Mouse (Mus musculus) ZHBTc4 (cell line): Measurements from ENCODE around the gene Ogdh.
"Not testable (repeated sequence)": the region's sequence is repeated elsewhere in the genome, so short reads cannot be mapped to it uniquely, and the experiment has no call there.

Experiments
- DNase-seq: peaks from one replicate; pipeline ENCODE4 v3.0.0-alpha.2; 2011; ENCODE audit warnings: low read depth, low spot score

The Ogdh gene

DNA sequence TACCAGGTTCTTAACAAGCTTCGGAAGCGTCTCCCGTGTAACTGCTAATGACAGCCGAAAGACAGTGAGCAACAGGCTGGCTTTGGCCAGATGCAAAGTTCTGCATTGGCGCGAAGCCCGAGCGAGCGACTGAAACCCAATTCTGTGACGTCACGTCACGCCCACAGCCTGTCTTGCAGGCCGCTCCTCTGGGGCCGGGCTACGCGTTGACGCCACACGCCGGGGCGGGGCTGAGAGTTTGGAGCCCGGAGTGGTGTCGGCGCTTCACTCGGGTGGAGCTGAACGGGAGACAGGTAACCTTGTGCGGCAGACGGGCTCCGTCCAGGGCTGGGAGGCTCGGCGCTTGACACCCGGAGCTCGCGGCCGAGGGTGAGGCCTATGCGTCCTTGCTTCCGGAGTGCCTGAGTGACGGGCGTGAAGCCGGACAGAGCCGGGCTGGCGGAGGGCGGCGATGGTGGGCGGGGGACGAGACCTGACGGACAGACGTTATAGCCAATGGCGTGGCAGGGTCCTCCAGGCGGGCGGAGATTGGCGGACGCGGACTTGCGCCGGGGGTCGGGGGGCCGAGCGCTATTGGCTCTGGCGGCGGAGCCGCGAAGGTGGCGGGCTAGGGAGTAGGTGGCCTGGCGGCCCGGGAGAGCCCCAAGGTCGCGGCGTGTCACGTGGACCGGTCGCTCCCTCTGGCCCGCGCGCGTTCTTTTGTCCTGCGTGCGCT is at the start of gene Ogdh:
Gene Ogdh (plus strand): TSS at position 233 of the 715 bp plus-strand sequence.
- DNase-seq = peak; percentile 99

DNA sequence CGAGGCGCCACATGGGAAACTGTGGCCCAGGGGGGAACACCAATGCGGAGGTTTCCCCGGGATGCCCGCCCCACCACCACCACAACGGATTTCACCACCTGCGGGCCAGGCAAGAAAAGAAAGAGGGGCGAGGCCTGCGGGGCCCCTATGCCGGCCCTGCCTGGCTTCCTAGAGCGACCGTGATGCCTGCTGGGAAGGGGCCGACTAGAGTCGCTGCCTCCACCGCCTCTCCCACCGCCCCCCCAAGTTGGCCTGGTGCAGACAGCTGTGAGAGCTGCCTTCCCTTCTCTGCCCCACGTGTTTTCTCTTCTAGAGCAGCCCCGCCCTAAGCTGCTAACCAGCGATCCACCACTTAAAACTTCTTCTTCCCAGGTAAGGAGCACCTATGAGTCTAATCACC is 46.7 kb upstream of the Ogdh start:
- DNase-seq = peak; percentile 67

DNA sequence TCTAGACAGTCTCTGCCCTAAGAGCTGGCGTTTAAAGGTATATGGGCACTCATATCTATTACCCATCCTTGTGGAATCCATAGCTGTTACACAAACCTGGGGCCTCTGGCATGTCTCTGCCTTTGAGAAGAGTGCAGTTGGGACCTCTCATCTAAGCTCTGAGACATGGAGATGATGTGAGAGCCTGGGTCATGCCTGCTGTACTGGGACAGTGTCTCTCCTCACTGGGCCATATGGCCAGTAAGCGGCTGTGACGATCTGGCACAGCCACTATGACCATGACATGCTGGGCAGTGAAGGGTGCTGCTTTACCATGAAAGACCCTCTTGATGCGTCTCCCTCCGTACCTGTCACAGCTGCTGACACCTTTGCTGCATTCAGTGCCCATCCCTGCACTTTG is 39.2 kb upstream of the Ogdh start:
- no peak for DNase-seq

DNA sequence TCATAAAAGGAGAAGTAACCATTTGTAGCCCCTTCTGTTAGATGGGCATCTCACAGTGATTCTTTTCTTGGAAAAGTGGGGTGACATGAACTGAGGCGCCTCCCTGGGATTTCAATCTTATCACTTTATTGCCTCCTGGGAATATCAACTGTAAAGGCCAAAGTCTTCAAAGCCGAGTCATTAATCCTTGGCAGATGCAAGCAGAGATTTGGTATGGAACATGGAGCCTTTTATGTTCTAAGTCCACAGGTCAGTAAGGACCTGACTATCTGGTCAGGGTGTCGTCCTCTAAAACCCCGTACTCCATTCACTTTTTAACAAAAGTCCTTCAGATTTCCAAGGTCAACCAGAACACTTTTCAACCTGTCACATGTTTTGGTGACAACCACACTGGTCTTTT is 38.6 kb upstream of the Ogdh start:
- DNase-seq = no peak

DNA sequence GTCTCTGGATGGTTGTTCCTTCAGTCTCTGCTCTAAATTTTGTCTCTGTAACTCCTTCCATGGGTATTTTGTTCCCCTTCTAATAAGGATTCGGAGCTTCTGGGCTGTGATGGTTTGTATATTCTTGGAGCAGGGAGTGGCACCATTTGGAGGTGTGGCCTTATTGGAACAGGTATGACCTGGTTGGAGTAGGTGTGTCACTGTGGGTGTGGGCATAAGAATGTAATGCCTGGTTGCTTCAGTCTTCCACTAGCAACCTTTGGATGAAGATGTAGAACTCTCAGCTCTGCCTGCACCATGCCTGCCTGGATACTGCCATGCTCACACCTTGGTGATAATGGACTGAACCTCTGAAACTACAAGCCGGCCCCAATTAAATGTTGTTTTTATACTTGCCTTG is 36.8 kb upstream of the Ogdh start:
- not testable (repeated sequence) for DNase-seq

DNA sequence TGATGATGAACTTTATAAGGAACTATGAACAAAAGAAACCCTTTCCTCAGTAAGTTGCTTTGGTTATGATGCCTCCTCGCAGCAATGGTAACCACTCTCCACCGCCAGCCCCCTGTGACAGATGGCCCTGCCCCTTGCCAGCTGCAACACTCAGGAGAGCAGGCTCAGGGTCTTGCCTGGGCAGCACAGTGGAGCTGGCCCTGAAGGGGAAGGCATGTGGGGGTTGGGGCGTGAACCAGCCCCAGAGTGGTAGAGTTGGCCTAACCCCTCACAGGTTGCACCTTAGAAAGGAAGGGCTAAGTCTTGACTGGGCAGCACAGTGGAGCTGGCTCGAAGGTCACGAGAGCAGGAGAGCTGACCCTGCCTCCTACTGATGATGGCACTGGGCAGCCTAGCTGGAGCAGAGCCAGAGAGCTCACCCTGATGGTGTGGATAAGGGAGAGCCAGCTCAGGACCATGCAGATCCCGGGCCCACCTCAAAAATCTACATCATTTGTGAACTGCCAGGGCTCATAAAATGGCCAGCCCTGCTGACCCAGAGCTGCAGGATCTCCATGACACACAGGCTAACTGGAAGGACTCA is 34.9 kb upstream of the Ogdh start:
- DNase-seq = no peak

DNA sequence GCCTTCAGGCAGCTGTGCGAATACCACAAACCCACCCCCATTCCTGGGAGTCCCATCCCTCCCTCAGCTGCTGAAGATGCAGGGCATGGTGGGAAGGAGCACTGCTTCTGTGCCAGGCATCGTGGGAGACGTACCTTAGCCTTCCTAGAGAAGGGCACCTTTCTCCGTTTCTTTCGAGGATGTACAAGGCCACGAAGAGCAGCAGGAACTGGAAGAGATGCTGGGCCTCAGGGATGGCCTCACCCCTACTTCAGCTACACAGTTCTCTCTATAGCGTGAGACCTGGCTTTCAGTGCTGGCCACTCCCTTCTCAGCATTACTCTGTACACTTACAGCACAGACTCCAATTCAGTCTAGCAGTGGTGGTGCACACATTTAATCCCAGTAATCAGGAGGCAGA is 32.0 kb upstream of the Ogdh start:
- no peak for DNase-seq

DNA sequence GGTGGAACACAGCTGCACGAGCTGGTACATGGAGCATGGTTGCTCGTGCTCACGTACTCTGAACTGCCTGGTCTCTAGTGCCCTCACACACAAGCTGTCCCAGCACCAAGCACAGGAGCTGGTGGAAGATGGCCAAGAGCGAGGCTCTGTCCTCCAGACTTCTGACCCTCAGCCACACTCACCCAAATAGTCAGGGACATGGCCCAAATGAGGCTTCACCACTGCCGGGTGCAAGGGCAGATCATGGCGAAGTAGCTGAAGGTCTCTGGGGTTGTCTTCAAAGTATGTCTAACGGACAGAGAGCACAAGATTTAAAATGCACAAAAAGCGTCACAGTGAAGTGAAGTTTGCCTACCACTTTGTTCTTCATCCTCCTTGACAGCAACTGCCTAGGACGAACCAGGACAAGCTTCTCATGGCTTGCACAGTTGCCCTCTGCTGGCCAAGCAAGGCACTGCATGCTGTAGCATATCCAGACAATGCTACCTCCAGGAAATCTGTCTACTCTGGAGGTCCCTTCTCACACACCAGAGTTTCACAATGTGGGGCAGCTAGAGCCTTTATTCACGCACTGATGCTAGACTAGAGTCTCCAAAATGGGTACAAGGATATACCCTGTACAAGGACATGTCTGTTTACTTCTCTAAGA is 29.9 kb upstream of the Ogdh start:
- DNase-seq = peak; percentile 89

DNA sequence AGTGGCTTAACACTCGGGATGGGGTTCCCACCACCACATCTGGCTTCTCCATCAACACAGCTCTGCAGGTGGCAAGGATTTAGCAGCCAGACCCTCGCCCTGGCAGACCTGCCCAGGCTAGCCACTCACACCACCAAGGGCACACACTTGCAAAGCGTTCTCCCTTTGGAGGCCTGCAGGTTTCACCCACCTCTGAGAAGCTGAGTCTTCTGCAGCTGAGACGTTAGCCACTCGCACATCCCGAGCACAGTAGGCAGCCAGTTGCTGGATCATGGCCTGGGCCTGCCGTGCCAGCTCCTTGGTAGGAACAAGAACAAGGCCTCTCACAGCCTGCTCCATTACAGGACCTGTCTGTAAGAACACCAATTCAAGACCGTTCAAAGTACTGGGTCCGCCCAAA is 24.8 kb upstream of the Ogdh start:
- no peak for DNase-seq

DNA sequence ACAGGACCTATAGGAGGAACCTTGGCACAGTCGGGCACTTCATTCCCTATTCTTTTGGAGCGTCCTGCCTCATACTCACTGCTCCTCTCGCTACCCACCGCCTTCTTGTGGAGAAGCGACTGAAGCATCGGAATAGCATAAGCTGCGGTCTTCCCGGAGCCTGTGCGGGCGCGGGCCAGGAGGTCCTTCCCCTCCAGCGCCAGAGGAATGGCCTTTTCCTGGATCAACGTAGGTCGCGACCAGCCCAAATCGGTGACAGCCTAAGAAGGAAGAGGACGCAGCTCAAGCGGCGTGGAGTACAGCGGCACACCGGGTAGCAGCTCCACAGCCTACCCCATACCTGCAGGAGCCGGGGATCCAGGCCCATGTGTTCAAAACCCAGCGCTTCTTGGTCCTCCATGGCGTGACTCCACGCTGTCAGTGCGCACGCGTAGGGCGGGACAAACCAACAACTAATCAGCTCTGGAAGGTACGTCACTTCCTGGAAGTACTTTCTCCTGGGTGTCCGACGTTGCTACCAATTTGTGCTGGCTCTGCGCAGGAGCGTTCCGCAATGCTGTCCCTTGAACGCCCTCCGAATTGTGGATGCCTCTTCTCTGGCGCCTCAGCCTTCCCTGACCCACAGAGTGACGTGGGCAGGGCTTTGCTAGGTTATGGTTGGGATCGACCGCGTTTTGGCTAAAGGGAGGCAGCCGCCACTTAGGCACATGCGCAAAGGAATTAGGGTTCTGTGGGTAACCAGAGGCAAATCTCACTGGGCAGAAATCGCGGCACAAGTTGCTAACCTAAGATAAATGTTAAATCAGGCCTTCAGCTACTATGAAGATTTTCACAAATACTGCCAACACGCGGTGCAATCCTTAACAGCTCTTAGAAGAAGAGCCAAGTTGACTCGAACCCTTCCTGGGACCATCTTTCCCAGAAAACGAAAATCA is 23.8 kb upstream of the Ogdh start, which contains the start of gene Ddx56:
Gene Ddx56 (minus strand): TSS at position 453 of the 935 bp plus-strand sequence.
- peak; percentile 97 for DNase-seq

DNA sequence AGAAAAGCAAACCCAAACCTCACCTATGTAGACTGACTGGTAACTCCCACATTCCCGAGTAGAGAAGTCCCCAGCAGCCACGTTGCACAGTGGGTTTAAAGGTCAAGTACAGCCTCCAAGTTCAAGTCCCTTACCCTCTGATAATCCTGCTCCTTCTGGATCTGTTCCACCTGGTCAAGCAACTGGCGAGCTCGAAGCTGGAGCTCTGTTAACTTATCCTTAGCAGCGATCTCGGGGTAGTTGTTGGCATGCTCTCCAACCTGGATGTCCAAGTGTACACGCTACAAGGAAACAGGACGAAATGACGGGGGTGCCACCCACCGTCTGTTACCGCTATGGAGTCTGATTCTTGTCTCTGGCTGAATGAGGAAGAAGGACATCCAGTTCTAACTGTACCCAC is 17.8 kb upstream of the Ogdh start:
- DNase-seq = no peak

DNA sequence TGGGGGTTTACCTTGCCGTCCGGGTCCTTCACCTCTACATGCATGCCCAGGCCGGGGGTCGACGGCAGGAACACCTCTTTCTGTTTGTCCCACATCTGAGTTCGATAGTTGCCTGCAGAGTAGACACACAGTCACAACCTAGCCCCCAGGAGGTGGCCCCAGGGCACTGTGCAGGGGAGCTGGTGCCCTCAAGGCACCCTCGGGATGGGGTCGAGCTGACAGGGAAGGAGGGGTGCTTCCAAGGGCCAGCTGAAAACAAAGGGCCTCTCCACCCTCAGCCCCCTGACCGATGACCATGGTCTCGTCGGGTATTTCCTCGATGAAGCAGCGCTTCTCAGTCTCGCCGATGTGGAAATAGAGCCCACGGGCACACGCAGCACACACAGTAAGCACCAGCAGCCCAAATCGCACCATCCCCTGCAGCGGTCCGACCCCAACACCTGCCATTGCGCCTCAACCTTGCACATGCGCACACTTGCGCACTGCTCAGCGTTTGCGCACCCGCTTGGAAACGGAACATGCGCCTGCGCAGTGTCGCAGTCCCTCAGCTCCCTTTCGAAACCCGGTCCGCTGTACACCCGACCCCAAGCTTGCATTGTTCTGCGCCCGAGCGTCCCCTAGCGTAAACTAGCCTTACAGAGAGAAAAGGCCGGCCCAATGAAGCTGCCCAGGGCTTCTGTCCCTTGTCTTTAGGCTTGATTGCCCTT is 16.9 kb upstream of the Ogdh start, which contains the start of gene Tmed4:
Gene Tmed4 (minus strand): TSS at position 484 of the 707 bp plus-strand sequence.
- DNase-seq = peak; percentile 98

DNA sequence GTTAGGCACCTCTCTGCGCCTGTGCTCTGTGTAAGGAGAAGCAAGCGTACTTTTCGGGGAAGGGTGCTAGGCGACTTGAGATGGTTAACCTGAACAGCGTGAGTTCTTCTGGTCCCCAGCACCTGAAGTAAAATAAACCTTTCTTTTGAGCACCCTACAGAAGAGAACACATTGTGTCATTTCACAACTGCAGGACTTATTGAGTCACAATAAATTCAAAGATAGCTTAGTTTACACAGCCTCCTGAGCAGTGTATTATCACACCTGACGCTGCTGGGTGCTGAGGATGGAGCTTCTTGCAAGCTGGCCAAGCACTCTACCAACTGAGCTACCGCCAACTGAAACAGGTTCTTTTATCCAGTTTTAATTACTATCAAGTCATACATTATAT is 16.3 kb upstream of the Ogdh start:
- no peak for DNase-seq

DNA sequence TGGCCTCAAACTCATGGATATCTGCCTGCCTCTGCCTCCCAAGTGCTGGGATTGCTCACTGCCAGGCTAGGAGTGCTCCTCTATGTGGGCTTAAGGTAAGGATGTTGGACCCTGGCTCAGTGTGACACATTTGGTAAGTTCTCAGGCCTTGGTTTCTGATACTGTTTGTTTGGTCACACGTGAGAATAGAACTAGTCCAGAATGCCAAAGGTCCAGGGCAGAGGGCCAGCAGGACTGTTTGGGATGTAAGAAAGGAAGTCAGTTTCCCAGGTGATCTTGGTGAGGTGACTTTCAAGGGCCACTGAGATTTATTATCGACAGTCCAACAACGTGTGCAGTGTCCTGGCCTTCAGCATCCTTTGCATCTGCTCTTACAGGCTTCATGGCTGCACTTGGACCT is 15.0 kb upstream of the Ogdh start:
- no peak for DNase-seq

DNA sequence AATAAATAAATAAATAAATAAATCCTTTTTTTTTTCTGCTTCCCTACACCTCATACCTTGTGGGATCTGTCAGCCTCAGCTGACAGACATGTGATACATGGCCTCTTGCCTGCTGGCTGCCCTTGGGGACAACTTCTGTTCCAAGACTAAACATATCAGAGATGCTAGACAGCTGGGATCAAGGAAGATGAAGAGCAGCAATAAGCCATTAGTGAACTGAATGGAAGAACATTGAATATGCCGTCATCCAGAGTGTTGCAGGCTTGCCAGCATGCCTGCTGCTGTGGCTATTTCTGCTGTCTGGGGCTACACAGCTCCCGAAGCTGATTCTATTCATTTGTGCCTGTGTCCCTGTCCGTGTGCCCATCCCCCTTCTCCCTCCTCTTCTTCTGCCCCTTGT is 8.5 kb upstream of the Ogdh start:
- DNase-seq = no peak

DNA sequence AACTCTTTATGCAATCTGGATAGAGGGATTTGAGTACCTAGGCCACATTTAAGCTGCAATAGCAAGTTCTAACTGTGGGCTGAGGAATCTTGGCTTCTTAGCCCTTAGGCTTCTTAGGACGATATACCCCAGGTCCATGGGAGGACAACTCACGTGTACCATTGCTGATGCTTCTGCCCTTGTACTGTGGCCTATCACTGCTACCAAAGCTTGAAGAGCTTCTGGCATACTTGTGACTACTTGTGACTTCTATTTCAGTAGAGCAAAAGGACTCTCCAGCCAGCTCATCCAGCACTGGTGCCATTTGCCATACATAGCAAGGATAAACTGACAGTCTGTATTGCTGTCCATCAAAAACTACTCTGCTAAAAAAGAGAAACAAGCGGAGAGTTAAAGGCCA is 1.3 kb upstream of the Ogdh start:
- no peak for DNase-seq

DNA sequence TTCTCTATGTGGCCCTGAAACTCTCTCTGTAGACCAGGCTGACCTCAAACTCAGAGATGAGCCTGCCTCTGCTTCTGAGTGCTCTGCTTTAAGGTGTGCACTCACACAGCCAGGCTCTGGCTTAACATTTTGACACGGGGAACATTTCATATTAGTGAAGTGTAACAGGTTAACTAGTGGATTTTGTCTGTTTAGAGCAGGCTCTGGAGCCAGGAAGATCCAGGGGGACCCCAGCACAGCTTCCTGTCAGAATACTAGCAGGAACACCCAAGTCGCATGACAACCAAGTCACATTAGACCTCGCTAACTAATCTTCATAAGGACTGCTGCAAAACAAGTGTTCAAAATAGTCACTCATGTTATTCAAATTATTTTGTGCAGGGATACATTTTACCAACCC is 550 bp upstream of the Ogdh start:
- no peak for DNase-seq

DNA sequence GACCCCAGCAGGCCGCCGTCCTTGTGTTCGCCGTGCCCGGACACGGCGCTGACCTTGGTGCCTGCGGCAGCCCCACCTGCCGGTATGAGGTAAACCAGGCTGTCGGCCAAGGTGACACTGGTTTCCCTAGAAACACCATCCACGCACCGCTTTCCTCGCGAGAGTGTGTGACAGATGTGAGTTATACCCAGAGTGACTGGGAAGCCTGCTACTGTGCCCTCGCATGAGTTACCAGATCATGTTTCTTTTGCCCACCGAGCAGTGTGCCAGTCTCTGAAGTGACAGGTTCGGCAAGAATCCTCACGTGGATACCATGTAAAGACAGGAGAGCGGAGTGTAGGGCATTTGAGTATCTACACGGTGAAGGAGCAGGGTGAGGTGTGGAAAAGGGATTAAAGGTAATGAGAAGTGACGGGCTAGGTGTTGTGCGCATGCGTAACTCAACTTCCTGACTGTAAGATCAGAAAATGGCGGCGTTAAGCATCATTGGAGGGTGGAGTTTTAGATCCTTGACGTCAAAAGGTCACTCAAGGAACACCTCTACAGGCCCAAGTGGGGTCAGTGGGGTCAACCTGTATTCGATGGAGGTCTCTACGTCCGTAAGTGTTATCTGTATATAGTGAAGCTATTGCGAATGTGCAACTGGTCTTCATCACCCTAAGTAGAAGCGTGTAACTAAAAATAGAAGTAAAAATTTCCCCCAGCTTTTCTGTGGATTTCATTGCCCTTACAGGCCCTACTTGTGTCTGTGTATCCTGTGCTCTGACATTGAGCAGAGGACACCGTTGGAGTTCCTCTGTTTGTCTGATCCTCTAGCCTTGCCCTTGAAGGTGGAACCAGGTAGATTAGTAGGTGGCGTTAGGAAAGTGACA is 919 bp downstream of the Ogdh start:
- DNase-seq = peak; percentile 95

DNA sequence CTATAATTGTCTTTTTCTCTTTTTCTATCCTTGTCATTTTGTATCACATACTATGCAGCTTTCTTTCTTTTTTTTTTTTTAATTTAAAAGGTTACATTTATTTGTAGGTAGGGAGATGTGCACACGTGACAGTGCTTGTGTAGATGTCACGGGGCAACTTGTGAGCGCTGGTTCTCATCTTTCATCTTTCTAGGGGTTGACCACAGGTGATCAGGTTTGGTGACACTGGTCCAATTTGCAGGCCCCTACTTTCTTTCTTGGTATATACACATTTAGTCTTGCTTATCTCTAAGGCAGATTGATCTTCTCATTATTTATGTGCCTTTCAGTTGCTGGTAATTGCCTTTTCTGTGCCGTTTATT is 1.5 kb downstream of the Ogdh start:
- DNase-seq = no peak

DNA sequence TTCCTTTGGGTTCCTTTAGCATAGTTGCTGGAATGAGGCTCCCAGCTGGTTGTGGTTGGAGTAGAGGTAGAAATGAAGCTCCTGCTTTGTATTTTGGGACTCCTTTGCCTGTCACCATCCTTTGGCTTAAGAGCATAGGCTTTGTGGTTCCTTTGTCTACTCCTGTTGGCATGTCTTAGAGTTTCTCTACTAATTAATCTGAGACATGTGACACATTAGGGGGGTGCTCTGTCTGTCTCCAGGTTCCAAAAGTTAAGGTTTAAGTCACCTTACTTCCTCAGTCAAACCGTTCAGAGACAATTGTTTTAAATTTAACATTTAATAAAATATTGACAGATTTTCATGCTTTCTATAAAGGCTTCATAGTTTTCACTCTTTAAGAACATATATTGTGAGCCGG is 2.2 kb downstream of the Ogdh start:
- DNase-seq = no peak
